Mouse (Mus musculus) right cerebral cortex, postnatal 10 days (tissue): ENCODE data around the gene Pacsin1.

ENCODE experiments used
- DNase-seq, 2 experiments: peaks; one replicate each; pipeline ENCODE4 v3.0.0; 2021; ENCODE audit warnings: low spot score in 2 of 2

Pacsin1 gene

DNA sequence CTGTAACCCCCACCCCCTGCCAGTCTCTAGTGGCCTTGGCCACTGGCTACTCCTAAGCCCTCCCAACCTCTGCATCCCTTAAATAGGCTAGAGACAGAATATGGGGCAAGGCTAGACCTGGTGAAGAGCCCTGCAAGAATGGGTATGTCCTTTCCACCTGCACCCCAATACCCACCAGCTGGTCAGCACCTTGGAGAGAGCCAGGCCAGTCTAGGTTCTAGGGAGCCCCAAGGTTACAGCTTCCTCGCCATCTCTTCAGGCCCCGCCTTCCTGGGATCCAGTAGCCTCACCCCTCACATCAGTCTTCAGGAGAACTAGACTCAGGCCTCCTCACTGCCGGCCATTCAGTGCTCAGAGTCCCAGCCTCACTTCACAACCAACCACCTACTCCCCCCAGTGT lies 69.0 kb downstream of the Pacsin1 start:
- no peak for DNase-seq

DNA sequence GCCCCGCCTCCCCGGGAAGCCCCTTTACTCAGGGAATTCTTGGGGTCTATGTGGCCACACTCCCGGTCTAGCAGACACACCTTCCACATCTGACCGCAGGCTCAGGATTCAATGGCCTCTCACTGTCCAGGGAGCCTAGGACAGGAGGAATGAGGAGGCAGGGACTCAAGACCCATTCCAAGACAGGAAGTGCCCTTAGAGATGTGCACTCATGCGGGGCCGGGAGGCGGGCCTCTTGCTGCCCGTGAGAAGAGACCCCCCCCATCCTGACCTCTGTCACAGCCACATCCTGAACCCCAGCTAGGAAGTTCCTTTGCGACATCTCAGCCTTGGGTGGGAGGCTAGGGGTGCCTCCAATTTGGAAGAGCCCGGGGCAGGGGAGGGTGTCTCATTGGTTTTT lies 69.7 kb downstream of the Pacsin1 start:
- DNase-seq, result no peak

DNA sequence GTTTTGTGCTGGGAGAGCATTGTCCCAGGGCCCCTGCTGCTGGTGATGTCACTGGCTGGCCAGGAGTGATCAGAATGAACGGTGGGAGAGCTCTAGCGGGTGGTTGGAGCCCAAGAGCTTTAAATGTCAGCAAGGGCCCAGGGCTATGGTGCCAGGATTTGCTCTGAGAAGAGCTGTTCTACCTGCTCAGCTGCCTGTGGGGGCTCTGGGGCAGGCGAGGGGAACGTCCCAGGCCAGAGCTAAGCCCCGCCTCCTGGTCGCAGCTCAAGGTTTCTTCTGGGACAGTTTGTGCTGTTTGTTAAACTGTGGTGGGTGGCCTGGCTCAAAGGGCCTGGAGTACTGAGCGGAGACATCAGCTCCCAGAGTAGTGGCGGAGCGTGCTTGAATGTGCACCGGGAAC lies 70.1 kb downstream of the Pacsin1 start:
- no peak for DNase-seq

DNA sequence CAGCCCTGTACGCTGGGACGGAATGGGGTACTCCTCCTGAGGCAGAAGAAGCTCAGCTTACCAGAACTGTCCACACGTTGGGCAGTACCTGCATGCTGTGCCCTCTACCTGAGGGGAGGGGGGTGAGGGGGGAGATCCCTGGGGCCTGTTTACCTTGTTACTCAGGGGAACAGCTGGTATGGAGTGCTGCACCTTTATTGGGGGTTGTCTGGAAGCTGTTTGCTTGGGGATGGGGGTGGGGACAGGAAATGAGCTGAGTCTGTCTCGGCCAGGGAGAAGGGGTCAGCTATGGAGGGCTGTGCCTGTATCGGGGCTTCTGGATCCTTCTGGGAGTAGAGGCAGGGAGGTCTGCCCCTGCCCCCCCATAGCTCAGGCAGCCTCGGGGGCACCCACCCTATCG lies 71.2 kb downstream of the Pacsin1 start:
- no peak for DNase-seq

DNA sequence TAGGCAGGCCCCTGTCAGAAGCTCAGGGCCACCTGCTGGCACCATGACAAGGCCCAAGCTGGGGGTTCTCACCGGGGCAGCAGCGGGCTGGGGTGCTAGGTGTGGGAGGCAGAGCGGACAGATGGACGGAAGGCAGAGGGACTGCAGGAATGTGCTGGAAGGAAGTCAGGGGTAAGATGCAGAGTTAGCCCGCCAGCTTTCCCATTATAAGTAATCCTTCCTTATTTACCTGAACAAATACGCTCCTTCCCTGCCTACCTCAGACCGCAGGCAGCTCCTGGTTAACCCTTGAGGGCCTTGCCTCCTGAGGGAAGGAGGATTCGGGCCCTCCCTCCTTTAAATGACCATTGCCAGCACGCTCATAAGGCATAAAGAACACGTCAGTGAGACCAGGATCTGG lies 73.5 kb downstream of the Pacsin1 start, which contains the start of gene Spdef:
TSS of gene Spdef (minus strand) at position 186 of the 400 bp plus-strand sequence.
- no peak for DNase-seq

DNA sequence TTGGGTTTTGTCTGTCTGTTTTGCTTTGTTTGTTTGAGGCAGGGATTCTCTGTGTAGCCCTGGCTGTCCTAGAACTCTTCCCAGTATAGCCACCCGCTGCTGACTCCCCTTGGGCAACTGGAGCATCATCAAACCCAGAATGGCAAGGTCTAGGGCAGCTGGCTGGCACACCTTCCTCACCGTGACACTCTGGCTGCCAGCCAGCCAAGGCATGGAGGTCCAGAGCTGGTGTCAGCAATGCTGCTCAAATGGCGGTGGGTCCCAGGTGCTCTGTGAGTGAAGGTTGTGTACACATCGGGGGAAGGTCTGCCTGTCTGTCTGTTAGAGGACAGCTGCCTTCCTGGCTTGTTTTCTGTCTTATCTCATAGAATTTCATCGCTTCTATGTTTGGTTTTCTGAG lies 76.8 kb downstream of the Pacsin1 start:
- DNase-seq, result no peak

DNA sequence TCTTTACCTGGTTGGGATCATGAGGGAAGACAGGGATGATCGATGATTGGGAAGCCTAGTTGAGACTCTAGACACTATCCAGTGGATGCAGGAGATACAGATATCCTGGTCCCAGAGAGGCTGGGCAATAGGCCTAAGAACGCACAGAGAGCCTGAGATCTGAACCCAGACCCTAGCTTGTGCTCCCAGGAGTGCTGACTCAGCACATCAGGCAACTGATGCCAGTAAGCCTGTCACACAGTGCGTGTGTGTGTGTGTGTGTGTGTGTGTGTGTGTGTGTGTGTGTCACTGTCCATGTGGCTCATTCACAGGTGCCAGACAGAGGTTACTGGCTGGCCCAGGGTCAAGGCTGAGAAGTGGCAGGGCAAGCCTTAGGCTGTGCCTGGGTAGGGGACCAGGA lies 77.4 kb downstream of the Pacsin1 start:
- no peak for DNase-seq

- DNase-seq, result no peak
Observed at GRCm38 (mm10) chr17:27734344-27735073, 79.2 kb downstream of the Pacsin1 start.

DNA sequence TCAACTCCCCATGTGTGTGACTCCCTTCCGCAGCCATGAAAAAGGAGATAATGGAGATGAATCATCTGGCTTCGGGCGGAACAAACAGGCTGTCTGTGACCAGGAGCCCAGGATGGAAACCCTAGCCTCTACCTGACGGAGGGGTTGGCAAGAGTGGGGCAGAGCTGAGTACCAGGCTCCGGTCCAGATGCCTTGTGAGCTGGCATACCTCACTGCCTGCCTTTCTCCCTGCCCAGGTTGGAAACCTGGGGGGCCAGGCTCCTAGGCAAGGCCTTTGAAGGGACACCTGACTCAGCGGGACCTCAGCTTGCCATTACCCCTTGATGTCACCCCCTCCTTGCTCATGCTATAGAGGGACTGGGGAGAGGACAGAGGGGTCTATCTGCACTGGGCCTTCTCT lies 85.7 kb downstream of the Pacsin1 start:
- no peak for DNase-seq

DNA sequence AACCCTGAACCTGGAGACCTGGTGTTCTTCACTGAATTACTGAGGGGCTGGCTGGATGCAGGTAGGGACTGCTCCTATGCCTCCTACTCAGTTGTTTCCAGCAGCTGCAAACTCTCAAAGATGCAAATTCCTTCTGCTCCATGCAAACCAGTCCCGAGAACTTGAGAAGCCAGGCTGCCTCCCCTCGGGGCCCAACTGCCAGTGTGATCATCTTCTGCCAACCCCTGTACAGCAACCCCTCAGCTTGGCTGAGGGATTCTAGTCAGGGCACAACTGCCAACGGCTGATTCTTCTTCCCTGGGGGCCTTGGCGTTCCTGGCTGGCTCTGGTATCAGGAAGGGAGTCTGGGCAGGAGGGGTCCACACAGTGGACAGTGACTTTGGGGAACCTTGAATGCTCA lies 91.1 kb downstream of the Pacsin1 start:
- DNase-seq, result no peak

DNA sequence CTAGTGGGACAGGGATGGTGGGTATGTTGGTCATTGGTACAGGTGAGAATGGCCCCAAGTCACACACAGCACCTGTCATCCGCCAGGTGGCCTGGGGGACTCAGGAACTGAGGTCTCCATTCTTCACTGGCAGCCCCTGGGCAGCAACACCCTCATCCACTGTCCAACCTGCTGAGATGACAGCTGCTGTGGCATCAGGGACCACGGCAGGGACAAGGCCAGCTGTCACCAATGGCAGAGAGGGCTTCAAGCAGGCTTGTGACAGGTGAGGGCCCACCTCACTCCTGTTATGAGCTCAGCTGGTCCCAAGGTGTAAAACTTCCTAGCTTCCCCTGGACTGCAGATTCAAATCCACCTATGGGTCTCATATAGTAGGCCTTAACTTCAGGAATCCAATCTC lies 92.8 kb downstream of the Pacsin1 start:
- no peak for DNase-seq

GRCm38 (mm10) chr17:27750451-27750942 lies 95.2 kb downstream of the Pacsin1 start:
- DNase-seq, result no peak

DNA sequence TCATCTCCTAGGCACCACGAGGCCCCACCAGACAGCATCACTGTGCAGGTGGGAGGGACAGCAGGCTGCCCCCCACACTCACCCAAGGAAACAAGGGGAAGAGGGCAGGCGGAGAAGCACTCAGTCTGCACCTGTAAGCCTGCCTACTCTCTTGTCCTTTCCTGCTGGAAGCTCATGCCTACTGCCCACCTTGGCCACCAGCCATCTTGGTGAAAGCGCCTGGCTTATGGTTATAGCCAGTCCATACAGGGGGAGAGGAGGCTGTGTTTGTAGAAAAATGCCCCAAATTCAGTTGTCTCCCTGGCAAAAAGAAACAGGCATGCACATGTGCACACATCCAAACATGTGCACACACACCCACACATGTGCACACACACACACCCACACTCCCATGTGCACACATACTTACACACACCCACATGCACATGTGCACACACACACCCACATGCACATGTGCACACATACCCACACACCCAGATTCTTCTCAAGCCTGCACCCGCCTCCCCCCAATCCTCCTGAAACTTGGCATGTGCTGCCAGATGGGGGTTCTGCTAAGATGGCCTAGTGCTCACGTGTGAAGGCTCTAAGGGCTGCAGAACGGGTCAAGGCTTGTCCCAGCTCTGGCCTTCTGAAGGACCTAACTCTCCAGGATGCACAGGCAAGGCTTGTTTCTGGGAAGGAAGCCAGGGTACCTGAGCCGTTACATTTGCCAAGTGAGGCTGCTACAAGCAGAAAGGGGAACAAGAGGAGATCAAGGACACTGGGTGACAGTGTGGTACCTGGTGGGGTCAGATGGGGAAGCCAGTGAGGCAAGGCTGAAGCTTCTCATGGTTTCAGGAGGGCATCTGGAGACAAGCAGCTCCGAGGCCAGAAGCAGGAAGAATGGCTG lies 96.2 kb downstream of the Pacsin1 start:
- DNase-seq, result no peak

- no peak for DNase-seq
Observed at GRCm38 (mm10) chr17:27760169-27760568, 104.9 kb downstream of the Pacsin1 start.
